Mouse (Mus musculus): Measurements from ENCODE around the gene Zfp60. TPM values are rescaled to one million over a fixed set of nuclear protein-coding genes. Genes with fewer than 3 reads are reported as not detected.
A peak's percentile ranks its signal among the peaks of the same experiment; 100 is the strongest.

The Zfp60 gene
- polyA plus RNA-seq, 1 experiment from 2014 or later = 25.0 TPM

- Histone ChIP-seq H3K9ac (no peak overlapping the region), H3K36me3 (no peaks in the 10 kb centered on the region), H3K9me3 (no peaks in the 10 kb centered on the region), H3K4me2 (replicated peaks) (no peak overlapping the region), H3K4me1 (replicated peaks) (no peaks in the 10 kb centered on the region), H3K27me3 (replicated peaks) (no peaks in the 10 kb centered on the region), H3K27ac (no peak overlapping the region), H3K4me3 (replicated peaks) (no peak overlapping the region)
- ATAC-seq = peak; percentile 41; the same call in 1 of the 2 replicates
- WGBS = 31% methylated on average over 8 of the region's 8 CpGs
These were observed 67.0 kb downstream of the Zfp60 start for GRCm38 (mm10) chr7:27797906-27798811.

- WGBS = 51% methylated on average over 2 of the region's 2 CpGs
- Histone ChIP-seq H3K4me1 (replicated peaks) (no peaks in the 10 kb centered on the region), H3K9ac (no peak overlapping the region), H3K36me3 (no peaks in the 10 kb centered on the region), H3K4me3 (replicated peaks) (no peak overlapping the region), H3K27ac (no peak overlapping the region), H3K9me3 (no peaks in the 10 kb centered on the region), H3K27me3 (replicated peaks) (no peaks in the 10 kb centered on the region), H3K4me2 (replicated peaks) (no peak overlapping the region)
- ATAC-seq = no peak
These were observed 69.9 kb downstream of the Zfp60 start for GRCm38 (mm10) chr7:27801137-27801536.

- no peaks in the 10 kb centered on the region for H3K4me1 ChIP-seq (replicated peaks)
- H3K36me3 ChIP-seq = no peaks in the 10 kb centered on the region
- H3K9me3 ChIP-seq = no peaks in the 10 kb centered on the region
- no peak for ATAC-seq
- no peak overlapping the region for H3K4me3 ChIP-seq (replicated peaks)
- 77% methylated on average over 5 of the region's 5 CpGs for WGBS
- no peak overlapping the region for H3K9ac ChIP-seq
- H3K27me3 ChIP-seq (replicated peaks) = no peaks in the 10 kb centered on the region
- H3K27ac ChIP-seq = no peak overlapping the region
- H3K4me2 ChIP-seq (replicated peaks) = no peak overlapping the region
These were observed 71.8 kb downstream of the Zfp60 start for GRCm38 (mm10) chr7:27802986-27803385.

Other genes with a start within 250 kb of the Zfp60 start
- 36.0 and 39.0 TPM in 2 replicates for gene Sertad1, start 244.5 kb upstream of the Zfp60 start, polyA plus RNA-seq (2015; fragmentation: Nextera tagmentation; extraction: Ambion mirVana)
- 2.7 and 3.2 TPM in 2 replicates for gene Prx, start 232.1 kb upstream of the Zfp60 start, polyA plus RNA-seq (2015; fragmentation: Nextera tagmentation; extraction: Ambion mirVana)
- gene Hipk4, start 208.1 kb upstream of the Zfp60 start, polyA plus RNA-seq (2015; fragmentation: Nextera tagmentation; extraction: Ambion mirVana) = 0.35 and 0.54 TPM in 2 replicates
- 64.5 and 65.0 TPM in 2 replicates for gene Pld3, start 178.2 kb upstream of the Zfp60 start, polyA plus RNA-seq (2015; fragmentation: Nextera tagmentation; extraction: Ambion mirVana)
- 21.7 and 24.1 TPM in 2 replicates for gene 2310022A10Rik, start 178.2 kb upstream of the Zfp60 start, polyA plus RNA-seq (2015; fragmentation: Nextera tagmentation; extraction: Ambion mirVana)
- 68.4 and 71.1 TPM in 2 replicates for gene Akt2, start 139.8 kb upstream of the Zfp60 start, polyA plus RNA-seq (2015; fragmentation: Nextera tagmentation; extraction: Ambion mirVana)
- gene Ttc9b, start 77.5 kb upstream of the Zfp60 start, polyA plus RNA-seq (2015; fragmentation: Nextera tagmentation; extraction: Ambion mirVana) = 2.3 and 2.5 TPM in 2 replicates
- 5.6 and 5.8 TPM in 2 replicates for gene Map3k10, start 56.8 kb upstream of the Zfp60 start, polyA plus RNA-seq (2015; fragmentation: Nextera tagmentation; extraction: Ambion mirVana)
- gene Zfp607b, start 42.0 kb upstream of the Zfp60 start, polyA plus RNA-seq (2015; fragmentation: Nextera tagmentation; extraction: Ambion mirVana) = 2.8 and 3.3 TPM in 2 replicates
- gene Zfp626, start 75.8 kb downstream of the Zfp60 start, polyA plus RNA-seq (2015; fragmentation: Nextera tagmentation; extraction: Ambion mirVana) = 1.6 and 1.8 TPM in 2 replicates
- gene Zfp59, start 107.2 kb downstream of the Zfp60 start, polyA plus RNA-seq (2015; fragmentation: Nextera tagmentation; extraction: Ambion mirVana) = 5.9 and 6.4 TPM in 2 replicates
- 3.4 and 3.9 TPM in 2 replicates for gene Zfp607a, start 126.1 kb downstream of the Zfp60 start, polyA plus RNA-seq (2015; fragmentation: Nextera tagmentation; extraction: Ambion mirVana)
- 6.1 and 6.2 TPM in 2 replicates for gene Zfp974, start 198.1 kb downstream of the Zfp60 start, polyA plus RNA-seq (2015; fragmentation: Nextera tagmentation; extraction: Ambion mirVana)
- gene Zfp780b, start 247.8 kb downstream of the Zfp60 start, polyA plus RNA-seq (2015; fragmentation: Nextera tagmentation; extraction: Ambion mirVana) = 13.7 and 14.4 TPM in 2 replicates

All from intestine, embryonic 15.5 days (tissue).